In genomic region chr13:3627139-3627538, GRCm38 (mm10) we compare ENCODE assay signal across 22 mouse cellular contexts. TPM values are rescaled to one million over a fixed set of nuclear protein-coding genes. Genes with fewer than 3 reads are reported as not detected.
DNase-seq lines count a peak whose midpoint lies in the region; ATAC-seq and TF ChIP-seq lines count a peak whose summit lies in the region.
"Had no signal": no experiment of that assay in that cellular context is flagged by ENCODE, and none has a peak within 500 bp of the region (broad histone marks: within the 10 kb centered on the region; RNA-seq: fewer than 3 reads in every experiment).

No protein-coding gene starts in this region.

- ATAC-seq in intestine, embryonic 15.5 days = peak; percentile 57; the same call in 1 of the 2 replicates
- no peak for ATAC-seq in intestine, postnatal 0 days
- ATAC-seq in stomach, embryonic 14.5 days (ENCODE audit: insufficient number of reproducible peaks, insufficient read depth, low FRiP score, low read depth) = peak; percentile 46; the same call in 1 of the 2 replicates
- ATAC-seq in stomach, postnatal 0 days (ENCODE audit: low FRiP score, low TSS enrichment) = no peak
- peak; percentile 64 for ATAC-seq in intestine, embryonic 16.5 days
- ATAC-seq: activated CD4-positive, CD25-positive, alpha-beta regulatory T cell, adult 4 months; forebrain, embryonic 14.5 days; forebrain, embryonic 16.5 days; Patski had no signal

- WGBS in intestine, embryonic 15.5 days = 68% methylated on average over 3 of the region's 3 CpGs
- WGBS in intestine, postnatal 0 days = 43% methylated on average over 3 of the region's 3 CpGs
- WGBS in stomach, embryonic 14.5 days = 58% methylated on average over 3 of the region's 3 CpGs
- WGBS in stomach, postnatal 0 days = 52% methylated on average over 3 of the region's 3 CpGs
- 55% methylated on average over 3 of the region's 3 CpGs for WGBS in intestine, embryonic 16.5 days

- no peak for DNase-seq in stomach, postnatal 0 days (ENCODE audit: low spot score)
- DNase-seq in kidney, adult 11 months = no peak
- DNase-seq: adrenal gland, adult 8-10 months; adrenal gland, postnatal 14 days; adrenal gland, postnatal 36 days; cerebellum, adult 11-12 months; cerebellum, adult 2 months; cerebellum, adult 9-10 months; cerebellum, postnatal 10 days; cerebellum, postnatal 25 days had no signal

- no peak for TF ChIP-seq CTCF in intestine, postnatal 0 days (IDR thresholded peaks at IDR 0.05; ENCODE audit: low read depth)
- no peak for TF ChIP-seq CTCF in stomach, postnatal 0 days (IDR thresholded peaks at IDR 0.05; ENCODE audit: low read depth)
- TF ChIP-seq CTCF in ES-Bruce4 (IDR thresholded peaks at IDR 0.05; ENCODE audit: low read depth, low read length) = no peak

- H3K9me3 ChIP-seq in intestine, embryonic 15.5 days = no peaks in the 10 kb centered on the region
- H3K9me3 ChIP-seq in intestine, postnatal 0 days (ENCODE audit: control insufficient read depth) = no peaks in the 10 kb centered on the region
- peaks cover 2% of the 10 kb centered on the region; the same call in 1 of the 2 replicates for H3K9me3 ChIP-seq in stomach, embryonic 14.5 days (ENCODE audit: control insufficient read depth, low read depth, low read length)
- 0 out of 2 replicates have a peak, but pooled peaks cover 2% of the 10 kb centered on the region for H3K9me3 ChIP-seq in stomach, postnatal 0 days (ENCODE audit: control insufficient read depth, low read length)
- H3K9me3 ChIP-seq in ES-Bruce4 (replicated peaks; ENCODE audit: control insufficient read depth, insufficient read depth, low read length, poor library complexity, severe bottlenecking) = peaks cover 16% of the 10 kb centered on the region
- H3K9me3 ChIP-seq in intestine, embryonic 16.5 days (ENCODE audit: control insufficient read depth, low read length) = no peaks in the 10 kb centered on the region
- H3K9me3 ChIP-seq: embryonic facial prominence, embryonic 12.5 days; forebrain, embryonic 12.5 days had no signal

- TF ChIP-seq EP300 in stomach, postnatal 0 days (optimal IDR thresholded peaks at IDR 0.05) = no peak
- TF ChIP-seq EP300 in ES-Bruce4 (IDR thresholded peaks at IDR 0.05; ENCODE audit: insufficient read depth, low read depth, low read length) = no peak

- no peak overlapping the region for H3K4me3 ChIP-seq in intestine, embryonic 15.5 days (replicated peaks)
- H3K4me3 ChIP-seq in intestine, postnatal 0 days (ENCODE audit: low read depth, low read length) = no peak overlapping the region
- no peak overlapping the region for H3K4me3 ChIP-seq in stomach, embryonic 14.5 days (ENCODE audit: low read depth, low read length)
- no peak overlapping the region for H3K4me3 ChIP-seq in stomach, postnatal 0 days (ENCODE audit: low read depth, low read length)
- H3K4me3 ChIP-seq in ES-Bruce4 (ENCODE audit: low read depth, low read length) = no peak overlapping the region
- no peak overlapping the region for H3K4me3 ChIP-seq in intestine, embryonic 16.5 days (ENCODE audit: low read length)
- H3K4me3 ChIP-seq: embryonic facial prominence, embryonic 12.5 days; forebrain, embryonic 12.5 days had no signal

- H3K36me3 ChIP-seq in intestine, embryonic 15.5 days = no peaks in the 10 kb centered on the region
- H3K36me3 ChIP-seq in intestine, postnatal 0 days (ENCODE audit: control insufficient read depth, insufficient read depth) = no peaks in the 10 kb centered on the region
- H3K36me3 ChIP-seq in stomach, embryonic 14.5 days (ENCODE audit: control insufficient read depth, insufficient read depth, low read length) = no peaks in the 10 kb centered on the region
- H3K36me3 ChIP-seq in stomach, postnatal 0 days (ENCODE audit: control insufficient read depth, insufficient read depth, low read length) = no peaks in the 10 kb centered on the region
- no peaks in the 10 kb centered on the region for H3K36me3 ChIP-seq in ES-Bruce4 (ENCODE audit: control insufficient read depth, insufficient read depth, low read length, poor library complexity, severe bottlenecking)
- no peaks in the 10 kb centered on the region for H3K36me3 ChIP-seq in intestine, embryonic 16.5 days (ENCODE audit: control insufficient read depth, insufficient read depth, low read length)
- H3K36me3 ChIP-seq: embryonic facial prominence, embryonic 12.5 days; forebrain, embryonic 12.5 days; G1E had no signal

- TF ChIP-seq POLR2A in ES-Bruce4 (IDR thresholded peaks at IDR 0.05; ENCODE audit: insufficient read depth, low read length) = no peak

- no peak overlapping the region for H3K9ac ChIP-seq in intestine, embryonic 15.5 days
- H3K9ac ChIP-seq in intestine, postnatal 0 days (ENCODE audit: low read depth, low read length) = no peak overlapping the region
- no peak overlapping the region for H3K9ac ChIP-seq in stomach, embryonic 14.5 days (replicated peaks; ENCODE audit: low read depth, low read length)
- no peak overlapping the region for H3K9ac ChIP-seq in stomach, postnatal 0 days (ENCODE audit: low read length)
- H3K9ac ChIP-seq in ES-Bruce4 (ENCODE audit: low read depth, poor library complexity, severe bottlenecking) = 0 out of 2 replicates have a peak overlapping the region, but pooled peaks have one; percentile 14
- no peak overlapping the region for H3K9ac ChIP-seq in intestine, embryonic 16.5 days (ENCODE audit: low read depth, low read length)
- H3K9ac ChIP-seq: embryonic facial prominence, embryonic 12.5 days; forebrain, embryonic 12.5 days had no signal

- no peak overlapping the region for H3K27ac ChIP-seq in intestine, embryonic 15.5 days
- no peak overlapping the region for H3K27ac ChIP-seq in intestine, postnatal 0 days (ENCODE audit: low read depth, low read length)
- H3K27ac ChIP-seq in stomach, embryonic 14.5 days (ENCODE audit: low read length) = no peak overlapping the region
- no peak overlapping the region for H3K27ac ChIP-seq in stomach, postnatal 0 days (replicated peaks)
- H3K27ac ChIP-seq in ES-Bruce4 (ENCODE audit: insufficient read depth, low read length) = no peak overlapping the region
- H3K27ac ChIP-seq in intestine, embryonic 16.5 days (ENCODE audit: low read length) = no peak overlapping the region
- H3K27ac ChIP-seq: embryonic facial prominence, embryonic 12.5 days; forebrain, embryonic 12.5 days had no signal

- no peaks in the 10 kb centered on the region for H3K4me1 ChIP-seq in intestine, embryonic 15.5 days (replicated peaks)
- no peaks in the 10 kb centered on the region for H3K4me1 ChIP-seq in intestine, postnatal 0 days (replicated peaks; ENCODE audit: control insufficient read depth, insufficient read depth, low read length)
- H3K4me1 ChIP-seq in stomach, embryonic 14.5 days (ENCODE audit: control insufficient read depth, insufficient read depth, low read length) = no peaks in the 10 kb centered on the region
- no peaks in the 10 kb centered on the region for H3K4me1 ChIP-seq in stomach, postnatal 0 days (replicated peaks; ENCODE audit: control insufficient read depth, insufficient read depth)
- peaks cover 4% of the 10 kb centered on the region for H3K4me1 ChIP-seq in ES-Bruce4 (ENCODE audit: control insufficient read depth, insufficient read depth, low read length)
- no peaks in the 10 kb centered on the region for H3K4me1 ChIP-seq in intestine, embryonic 16.5 days (ENCODE audit: control insufficient read depth, insufficient read depth, low read length)
- H3K4me1 ChIP-seq: embryonic facial prominence, embryonic 12.5 days; forebrain, embryonic 12.5 days had no signal

- H3K4me2 ChIP-seq in intestine, embryonic 15.5 days (replicated peaks) = no peak overlapping the region
- no peak overlapping the region for H3K4me2 ChIP-seq in intestine, postnatal 0 days (replicated peaks; ENCODE audit: low read depth)
- H3K4me2 ChIP-seq in stomach, embryonic 14.5 days (replicated peaks; ENCODE audit: low read depth, low read length) = no peak overlapping the region
- H3K4me2 ChIP-seq in stomach, postnatal 0 days (replicated peaks; ENCODE audit: low read depth) = no peak overlapping the region
- no peak overlapping the region for H3K4me2 ChIP-seq in intestine, embryonic 16.5 days (ENCODE audit: low read depth, low read length)
- H3K4me2 ChIP-seq: embryonic facial prominence, embryonic 12.5 days; forebrain, embryonic 12.5 days had no signal

- H3K27me3 ChIP-seq in intestine, embryonic 15.5 days (replicated peaks) = no peaks in the 10 kb centered on the region
- H3K27me3 ChIP-seq in intestine, postnatal 0 days (replicated peaks; ENCODE audit: control insufficient read depth, insufficient read depth, low read length) = no peaks in the 10 kb centered on the region
- no peaks in the 10 kb centered on the region for H3K27me3 ChIP-seq in stomach, embryonic 14.5 days (ENCODE audit: control insufficient read depth, insufficient read depth, low read length)
- no peaks in the 10 kb centered on the region for H3K27me3 ChIP-seq in stomach, postnatal 0 days (ENCODE audit: control insufficient read depth, insufficient read depth, low read length)
- H3K27me3 ChIP-seq in ES-Bruce4 (ENCODE audit: control insufficient read depth, insufficient read depth, low read length, poor library complexity, severe bottlenecking) = no peaks in the 10 kb centered on the region
- no peaks in the 10 kb centered on the region for H3K27me3 ChIP-seq in intestine, embryonic 16.5 days (replicated peaks; ENCODE audit: control insufficient read depth, insufficient read depth, low read length)
- H3K27me3 ChIP-seq: embryonic facial prominence, embryonic 12.5 days; forebrain, embryonic 12.5 days had no signal

RNA-seq across cellular contexts. Expression of gene Asb13, which starts 6.7 kb away (rescaled TPM):
- 6.9 and 7.2 TPM in 2 replicates for polyA plus RNA-seq in intestine, embryonic 15.5 days (2015; fragmentation: Nextera tagmentation; extraction: Ambion mirVana)
- polyA plus RNA-seq in intestine, postnatal 0 days (2015; fragmentation: Nextera tagmentation; extraction: Ambion mirVana) = 3.4 and 4.2 TPM in 2 replicates
- 13.3 and 18.1 TPM in 2 replicates for polyA plus RNA-seq in stomach, embryonic 14.5 days (2014; fragmentation: Nextera tagmentation; extraction: Ambion mirVana)
- 12.9 and 15.7 TPM in 2 replicates for polyA plus RNA-seq in stomach, postnatal 0 days (2015; fragmentation: Nextera tagmentation; extraction: Ambion mirVana)
- 17.3 and 18.2 TPM in 2 replicates for polyA plus RNA-seq in ES-Bruce4 (2011; ENCODE audit: insufficient read depth, insufficient read length, low read depth, missing spikeins)
- polyA plus RNA-seq in intestine, embryonic 16.5 days (2015; fragmentation: Nextera tagmentation; extraction: Ambion mirVana) = 6.8 and 6.9 TPM in 2 replicates
- polyA plus RNA-seq: G1E had no signal

RNA-seq across cellular contexts. Expression of gene Fam208b, which starts 16.2 kb away (rescaled TPM):
- 8.6 and 12.7 TPM in 2 replicates for polyA plus RNA-seq in intestine, embryonic 15.5 days (2015; fragmentation: Nextera tagmentation; extraction: Ambion mirVana)
- 4.8 and 5.0 TPM in 2 replicates for polyA plus RNA-seq in intestine, postnatal 0 days (2015; fragmentation: Nextera tagmentation; extraction: Ambion mirVana)
- 23.3 and 24.1 TPM in 2 replicates for polyA plus RNA-seq in stomach, embryonic 14.5 days (2014; fragmentation: Nextera tagmentation; extraction: Ambion mirVana)
- polyA plus RNA-seq in stomach, postnatal 0 days (2015; fragmentation: Nextera tagmentation; extraction: Ambion mirVana) = 4.1 and 5.1 TPM in 2 replicates
- 77.7 and 84.6 TPM in 2 replicates for polyA plus RNA-seq in ES-Bruce4 (2011; ENCODE audit: insufficient read depth, insufficient read length, low read depth, missing spikeins)
- polyA plus RNA-seq in intestine, embryonic 16.5 days (2015; fragmentation: Nextera tagmentation; extraction: Ambion mirVana) = 7.2 and 7.3 TPM in 2 replicates

Comparison
In these comparisons a context has a peak if more than half of its experiments do, and no peak if none do; other contexts are left out.
1. ATAC-seq: peak in intestine, embryonic 15.5 days (single experiment), stomach, embryonic 14.5 days (single experiment) and intestine, embryonic 16.5 days (single experiment); none in intestine, postnatal 0 days (single experiment) and stomach, postnatal 0 days (single experiment).